Mouse (Mus musculus): ENCODE results near the gene Thra. TPM values are rescaled to one million over a fixed set of nuclear protein-coding genes. Genes with fewer than 3 reads are reported as not detected.

Thra gene
- total and polyA plus RNA-seq, 3 experiments: 89.4 to 105 (median 103) TPM

DNA sequence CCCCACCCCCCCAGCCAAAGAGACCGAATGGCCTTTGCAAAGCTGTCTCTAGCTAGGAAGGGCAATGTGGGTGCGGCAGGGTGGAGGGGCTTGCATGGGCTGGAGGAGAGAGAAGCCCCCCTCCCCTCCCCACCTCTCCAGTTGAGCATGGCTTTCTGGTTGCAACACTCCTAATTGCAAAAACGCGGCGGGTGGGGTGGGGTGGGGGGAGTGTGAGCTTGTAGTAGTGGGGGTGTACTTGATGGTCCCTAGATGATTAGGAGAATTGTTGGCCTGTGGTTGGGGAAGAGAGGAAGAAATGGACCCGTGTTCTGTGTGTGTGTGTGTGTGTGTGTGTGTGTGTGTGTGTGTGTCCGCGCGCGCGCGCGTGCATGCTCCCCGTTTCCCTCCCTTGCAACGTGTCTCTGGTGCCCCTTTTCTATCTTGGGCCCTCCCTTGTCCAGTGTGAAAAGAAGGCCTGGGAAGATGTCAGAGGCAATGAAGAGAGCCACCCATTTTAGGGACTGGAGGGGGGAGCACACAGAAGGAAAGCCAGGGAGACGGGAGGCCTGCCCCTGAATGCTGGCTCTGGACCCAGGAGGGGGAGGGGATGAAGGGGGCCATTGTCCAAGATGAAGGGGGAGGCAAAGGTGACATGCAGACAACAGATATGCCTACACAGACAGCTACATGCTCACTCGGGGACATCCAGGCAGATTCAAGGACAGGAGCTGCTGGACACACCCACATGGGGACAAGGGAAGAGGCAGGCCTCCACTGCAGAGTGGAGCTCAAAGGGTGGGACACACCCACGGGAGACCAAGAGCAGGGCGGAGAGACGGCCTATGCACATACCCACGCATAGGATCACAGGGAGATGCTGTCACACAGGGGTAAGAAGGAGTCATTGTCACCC, 2.2 kb downstream of the Thra start:
- peak overlapping the region; percentile 100 for H3K27ac ChIP-seq
- peak; percentile 65 to 71 for DNase-seq
- H3K27me3 ChIP-seq (ENCODE audit: control insufficient read depth, insufficient read depth, low read length): no peaks in the 10 kb centered on the region
- peaks cover 30% of the 10 kb centered on the region for H3K4me1 ChIP-seq (ENCODE audit: control insufficient read depth, insufficient read depth, low read length)
- peaks cover 5% of the 10 kb centered on the region; the same call in 1 of the 2 replicates for H3K36me3 ChIP-seq (ENCODE audit: control insufficient read depth, insufficient read depth, low read length)
- 0% methylated on average over 21 of the region's 21 CpGs for WGBS
- H3K79me2 ChIP-seq (replicated peaks; ENCODE audit: control insufficient read depth, insufficient read depth, low read length): peaks cover 7% of the 10 kb centered on the region; the same call in 1 of the 2 replicates
- H3K9ac ChIP-seq (ENCODE audit: low read depth, low read length): peak overlapping the region; percentile 99
- TF ChIP-seq CTCF (IDR thresholded peaks at IDR 0.05) (no peak), POLR2A (IDR thresholded peaks at IDR 0.05; ENCODE audit: insufficient read depth, low read depth, low read length) (peak; percentile 58), EP300 (IDR thresholded peaks at IDR 0.05; ENCODE audit: insufficient read depth, low read depth, low read length) (0 out of 2 replicates have a peak, but pooled peaks have one; percentile 13)
- intact Hi-C loops (cut with DNase I): no loop called here
- peak overlapping the region; percentile 100 for H3K4me3 ChIP-seq

DNA sequence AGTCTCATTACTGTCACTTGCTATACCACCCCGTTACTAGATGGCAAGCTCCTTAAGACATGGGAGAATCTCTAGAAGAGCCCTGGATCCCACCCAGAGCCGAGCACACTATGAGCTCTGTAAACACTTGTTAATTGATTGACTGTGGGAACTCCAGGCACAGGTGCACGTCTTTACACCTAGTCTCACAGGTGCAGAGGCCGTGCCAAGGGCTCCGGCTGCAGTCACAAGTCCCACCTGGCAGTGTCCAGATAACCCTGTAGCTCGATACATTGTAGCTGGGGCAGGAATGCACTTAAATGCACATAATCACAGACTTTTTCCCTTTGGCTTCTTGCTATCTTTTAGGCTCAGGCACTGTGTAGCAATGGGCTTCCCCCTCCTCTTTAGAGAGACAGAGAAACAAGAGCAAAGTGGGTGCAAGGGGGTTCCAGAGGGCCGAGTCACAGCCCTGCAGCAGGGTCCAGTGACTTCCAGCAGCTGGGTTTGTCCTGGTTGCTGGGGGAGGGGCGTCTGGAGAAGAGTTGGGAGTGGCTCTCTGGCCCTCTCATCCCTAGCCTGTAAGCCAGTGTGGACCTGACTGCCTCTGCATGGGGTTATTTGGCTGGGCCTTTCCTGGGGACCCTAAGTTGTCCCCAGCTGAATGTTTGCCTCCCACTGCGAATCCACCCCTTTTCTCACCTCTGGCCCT, 3.4 kb downstream of the Thra start:
- Histone ChIP-seq H3K27ac (peak overlapping the region; percentile 100), H3K4me1 (ENCODE audit: control insufficient read depth, insufficient read depth, low read length) (peaks cover 40% of the 10 kb centered on the region), H3K9ac (ENCODE audit: low read depth, low read length) (peak overlapping the region; percentile 53), H3K36me3 (ENCODE audit: control insufficient read depth, insufficient read depth, low read length) (peaks cover 5% of the 10 kb centered on the region; the same call in 1 of the 2 replicates), H3K79me2 (replicated peaks; ENCODE audit: control insufficient read depth, insufficient read depth, low read length) (peaks cover 7% of the 10 kb centered on the region; the same call in 1 of the 2 replicates), H3K27me3 (ENCODE audit: control insufficient read depth, insufficient read depth, low read length) (no peaks in the 10 kb centered on the region), H3K4me3 (peak overlapping the region; percentile 100)
- DNase-seq: peak; percentile 72 to 77
- intact Hi-C loops (cut with DNase I): no loop called here
- 7% methylated on average over 9 of the region's 9 CpGs for WGBS
- TF ChIP-seq CTCF (IDR thresholded peaks at IDR 0.05) (no peak), POLR2A (IDR thresholded peaks at IDR 0.05; ENCODE audit: insufficient read depth, low read depth, low read length) (0 out of 2 replicates have a peak, but pooled peaks have one; percentile 22)

- intact Hi-C loops (cut with DNase I): no loop called here
- peak; percentile 38 to 45 for DNase-seq
- H3K4me1 ChIP-seq (ENCODE audit: control insufficient read depth, insufficient read depth, low read length): peaks cover 44% of the 10 kb centered on the region
These were observed 4.1 kb downstream of the Thra start for GRCm38 (mm10) chr11:98744456-98745019.

GRCm38 (mm10) chr11:98745932-98746853, 5.8 kb downstream of the Thra start:
- peak in 1 of 2 experiments; percentile 24 for DNase-seq
- Histone ChIP-seq H3K27me3 (ENCODE audit: control insufficient read depth, insufficient read depth, low read length) (no peaks in the 10 kb centered on the region), H3K79me2 (replicated peaks; ENCODE audit: control insufficient read depth, insufficient read depth, low read length) (peaks cover 7% of the 10 kb centered on the region), H3K27ac (peak overlapping the region; percentile 100), H3K9ac (ENCODE audit: low read depth, low read length) (peak overlapping the region; percentile 20; the same call in 1 of the 2 replicates), H3K4me1 (ENCODE audit: control insufficient read depth, insufficient read depth, low read length) (peaks cover 48% of the 10 kb centered on the region), H3K4me3 (no peak overlapping the region), H3K36me3 (ENCODE audit: control insufficient read depth, insufficient read depth, low read length) (peaks cover 5% of the 10 kb centered on the region; the same call in 1 of the 2 replicates)
- intact Hi-C loops (cut with DNase I): no loop called here
- 41% methylated on average over 12 of the region's 12 CpGs for WGBS
- TF ChIP-seq CTCF (IDR thresholded peaks at IDR 0.05): no peak
- no peak for TF ChIP-seq EP300 (IDR thresholded peaks at IDR 0.05; ENCODE audit: insufficient read depth, low read depth, low read length)
- no peak for TF ChIP-seq POLR2A (IDR thresholded peaks at IDR 0.05; ENCODE audit: insufficient read depth, low read depth, low read length)

More at GRCm38 (mm10) chr11:98744456-98745019, 4.1 kb downstream of the Thra start:
- TF ChIP-seq CTCF (IDR thresholded peaks at IDR 0.05): no peak
- TF ChIP-seq POLR2A (IDR thresholded peaks at IDR 0.05; ENCODE audit: insufficient read depth, low read depth, low read length): no peak
- no peak for TF ChIP-seq EP300 (IDR thresholded peaks at IDR 0.05; ENCODE audit: insufficient read depth, low read depth, low read length)
- WGBS: 17% methylated on average over 7 of the region's 7 CpGs
- Histone ChIP-seq H3K79me2 (replicated peaks; ENCODE audit: control insufficient read depth, insufficient read depth, low read length) (peaks cover 7% of the 10 kb centered on the region; the same call in 1 of the 2 replicates), H3K27ac (peak overlapping the region; percentile 100), H3K36me3 (ENCODE audit: control insufficient read depth, insufficient read depth, low read length) (peaks cover 5% of the 10 kb centered on the region; the same call in 1 of the 2 replicates), H3K9ac (ENCODE audit: low read depth, low read length) (peak overlapping the region; percentile 53), H3K4me3 (peak overlapping the region; percentile 100), H3K27me3 (ENCODE audit: control insufficient read depth, insufficient read depth, low read length) (no peaks in the 10 kb centered on the region)
